Mouse (Mus musculus): ENCODE data around the gene Aup1. TPM values are rescaled to one million over a fixed set of nuclear protein-coding genes. Genes with fewer than 3 reads are reported as not detected.
A peak's percentile ranks its signal among the peaks of the same experiment; 100 is the strongest.

Aup1 gene
- polyA plus RNA-seq, 1 experiment = not detected

DNA sequence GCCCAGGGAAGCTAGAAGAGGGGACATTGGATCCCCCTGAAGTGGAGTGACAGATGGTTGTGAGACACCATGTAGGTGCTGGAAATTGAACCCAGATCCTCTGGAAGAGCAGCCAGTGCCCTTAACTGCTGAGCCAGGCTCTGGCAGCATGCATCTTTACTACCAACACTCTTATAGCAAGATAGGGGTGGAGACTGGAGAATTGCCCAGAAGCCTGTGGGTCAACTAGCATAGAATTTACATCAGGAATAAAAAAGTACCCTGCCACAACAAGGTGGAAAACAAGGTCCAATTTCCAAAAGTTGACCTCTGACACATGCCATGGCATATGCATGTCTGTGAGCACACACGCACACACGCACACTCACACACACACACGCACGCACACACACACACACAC, 29.1 kb upstream of the Aup1 start:
- Histone ChIP-seq H3K27ac (ENCODE audit: insufficient read depth, low read depth, low read length) (no peak overlapping the region), H3K4me3 (ENCODE audit: insufficient read depth, low read depth, low read length) (no peak overlapping the region), H3K4me1 (ENCODE audit: control insufficient read depth, insufficient read depth, low read length) (no peaks in the 10 kb centered on the region; the same call in 1 of the 2 replicates)
- 94% methylated on average over 4 of the region's 4 CpGs for WGBS
- TF ChIP-seq CTCF (IDR thresholded peaks at IDR 0.05; ENCODE audit: insufficient read depth, low read depth, low read length) = no peak
- TF ChIP-seq POLR2A (IDR thresholded peaks at IDR 0.05; ENCODE audit: insufficient read depth, low read depth, low read length) = no peak

DNA sequence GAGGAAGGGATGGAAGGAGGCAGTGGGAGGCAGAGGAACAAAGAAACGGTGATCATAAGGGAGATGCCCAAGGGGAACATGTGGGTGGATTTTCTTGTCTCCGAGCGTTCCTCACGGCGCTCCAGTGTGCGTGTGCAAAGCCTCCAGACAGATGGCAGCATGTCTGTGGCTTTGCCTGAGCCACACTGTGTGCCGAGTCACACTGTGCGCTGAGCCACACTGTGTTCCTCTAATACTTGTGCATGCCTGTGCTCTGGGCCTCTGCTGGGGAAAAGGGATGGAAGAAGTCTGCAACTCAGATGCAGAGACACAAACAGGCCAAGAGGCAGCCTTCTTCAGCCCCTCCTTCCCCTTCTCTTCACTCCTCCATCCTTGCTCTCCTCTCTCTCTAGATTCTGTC, 27.0 kb upstream of the Aup1 start:
- 37% methylated on average over 8 of the region's 8 CpGs for WGBS
- TF ChIP-seq POLR2A (IDR thresholded peaks at IDR 0.05; ENCODE audit: insufficient read depth, low read depth, low read length) (no peak), CTCF (IDR thresholded peaks at IDR 0.05; ENCODE audit: insufficient read depth, low read depth, low read length) (no peak)
- Histone ChIP-seq H3K27ac (ENCODE audit: insufficient read depth, low read depth, low read length) (no peak overlapping the region), H3K4me3 (ENCODE audit: insufficient read depth, low read depth, low read length) (no peak overlapping the region), H3K4me1 (ENCODE audit: control insufficient read depth, insufficient read depth, low read length) (no peaks in the 10 kb centered on the region; the same call in 1 of the 2 replicates)

DNA sequence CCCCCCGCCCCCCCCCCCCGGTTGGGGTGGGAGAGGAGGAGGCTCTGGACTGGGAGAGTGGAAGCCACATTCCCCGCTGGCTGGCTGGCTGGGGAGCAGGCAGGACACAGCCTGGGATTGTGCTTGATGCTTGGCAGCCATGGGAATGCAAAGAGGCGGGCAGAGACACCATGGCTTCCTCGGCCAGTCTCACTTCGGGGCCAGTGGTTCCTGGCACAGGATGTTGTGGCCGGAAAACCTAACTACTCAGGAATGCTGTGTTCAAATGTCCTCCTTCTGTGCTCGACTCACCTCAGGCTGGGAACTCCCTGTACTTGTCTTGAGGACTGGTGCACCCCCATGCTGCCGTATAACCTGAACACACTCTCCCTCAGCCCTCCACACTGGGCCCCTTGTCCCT, 26.6 kb upstream of the Aup1 start:
- peaks cover 2% of the 10 kb centered on the region; the same call in 1 of the 2 replicates for H3K4me1 ChIP-seq (ENCODE audit: control insufficient read depth, insufficient read depth, low read length)
- TF ChIP-seq CTCF (IDR thresholded peaks at IDR 0.05; ENCODE audit: insufficient read depth, low read depth, low read length) (no peak), POLR2A (IDR thresholded peaks at IDR 0.05; ENCODE audit: insufficient read depth, low read depth, low read length) (no peak)
- H3K27ac ChIP-seq (ENCODE audit: insufficient read depth, low read depth, low read length) = no peak overlapping the region
- no peak overlapping the region for H3K4me3 ChIP-seq (ENCODE audit: insufficient read depth, low read depth, low read length)
- WGBS = 51% methylated on average over 8 of the region's 9 CpGs

DNA sequence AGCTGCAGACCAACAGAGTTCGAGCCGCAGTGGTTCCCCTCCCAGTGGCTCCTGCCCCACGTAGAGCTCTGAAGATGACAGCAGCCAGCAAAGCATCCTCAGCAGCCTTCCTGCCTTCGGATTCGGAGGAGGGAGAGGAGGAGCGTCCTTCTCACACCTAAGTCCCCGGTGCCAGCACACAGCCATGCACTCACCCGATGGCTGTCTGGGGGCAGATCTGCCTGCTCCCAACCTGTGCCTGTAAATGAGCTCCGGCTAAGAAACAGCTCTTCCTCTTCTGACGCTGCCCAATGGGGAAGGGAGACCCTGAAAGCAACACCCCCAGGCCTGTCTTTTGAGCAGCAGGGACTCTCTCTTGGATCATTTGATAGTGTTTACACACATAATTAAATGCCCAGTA, 24.5 kb upstream of the Aup1 start:
- Histone ChIP-seq H3K4me3 (ENCODE audit: insufficient read depth, low read depth, low read length) (no peak overlapping the region), H3K4me1 (ENCODE audit: control insufficient read depth, insufficient read depth, low read length) (peaks cover 16% of the 10 kb centered on the region), H3K27ac (ENCODE audit: insufficient read depth, low read depth, low read length) (no peak overlapping the region)
- 50% methylated on average over 10 of the region's 10 CpGs for WGBS
- no peak for TF ChIP-seq CTCF (IDR thresholded peaks at IDR 0.05; ENCODE audit: insufficient read depth, low read depth, low read length)
- TF ChIP-seq POLR2A (IDR thresholded peaks at IDR 0.05; ENCODE audit: insufficient read depth, low read depth, low read length) = no peak

DNA sequence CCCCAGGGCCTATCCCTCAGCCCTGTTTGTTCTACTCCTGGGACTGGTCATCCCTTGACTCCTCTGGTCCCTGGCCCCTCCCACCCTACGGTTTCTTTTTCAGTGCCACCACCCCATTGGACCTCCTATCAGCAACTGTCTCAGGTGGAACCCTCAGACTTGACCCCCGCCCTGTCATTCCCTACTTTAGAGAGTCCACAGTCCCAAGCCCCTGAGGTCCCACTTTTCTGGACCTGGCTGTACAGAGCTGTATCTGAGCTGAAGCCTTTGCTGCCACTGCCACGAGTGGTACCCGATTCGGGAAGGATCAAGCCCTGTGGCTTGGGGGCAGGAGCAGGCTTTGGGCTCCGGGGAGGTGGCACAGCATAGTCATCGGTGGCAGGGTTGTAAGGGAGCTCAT, 23.2 kb upstream of the Aup1 start:
- 66% methylated on average over 7 of the region's 7 CpGs for WGBS
- H3K4me1 ChIP-seq (ENCODE audit: control insufficient read depth, insufficient read depth, low read length) = peaks cover 16% of the 10 kb centered on the region
- TF ChIP-seq POLR2A (IDR thresholded peaks at IDR 0.05; ENCODE audit: insufficient read depth, low read depth, low read length) = no peak
- no peak for TF ChIP-seq CTCF (IDR thresholded peaks at IDR 0.05; ENCODE audit: insufficient read depth, low read depth, low read length)

DNA sequence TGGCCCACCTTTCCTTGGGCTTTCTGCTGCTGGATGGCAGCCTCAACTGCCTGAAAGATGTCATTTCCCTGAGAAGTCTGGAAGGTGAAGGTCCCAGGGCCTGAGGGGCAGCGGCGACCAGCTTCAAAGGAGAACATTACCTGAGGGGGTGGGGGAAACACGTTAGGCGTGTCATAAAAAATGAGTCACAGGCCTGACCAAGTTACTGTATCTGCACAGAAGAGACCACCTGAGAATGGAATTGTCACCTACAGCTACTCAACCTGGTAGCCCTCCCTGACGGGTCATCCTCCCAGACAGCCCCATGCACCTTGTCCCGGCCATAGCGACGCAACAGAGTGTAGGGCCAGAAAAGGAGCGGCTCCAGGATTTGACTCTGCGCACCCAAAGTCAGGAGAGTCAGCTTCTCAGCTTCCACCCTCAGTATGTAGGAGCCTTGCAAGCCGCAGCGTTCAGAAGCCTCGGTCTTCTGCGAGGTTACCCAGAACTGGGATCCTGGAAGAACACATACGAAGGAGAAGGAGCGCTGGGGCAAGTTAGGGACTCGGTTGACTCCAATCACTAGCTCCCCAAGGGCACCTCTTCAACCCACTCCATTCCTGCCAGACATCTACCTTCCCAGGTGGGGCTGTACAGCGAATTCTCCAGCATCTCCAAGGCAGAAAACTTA, 22.3 kb upstream of the Aup1 start:
- Histone ChIP-seq H3K4me3 (ENCODE audit: insufficient read depth, low read depth, low read length) (no peak overlapping the region), H3K4me1 (ENCODE audit: control insufficient read depth, insufficient read depth, low read length) (peaks cover 16% of the 10 kb centered on the region), H3K27ac (ENCODE audit: insufficient read depth, low read depth, low read length) (no peak overlapping the region)
- TF ChIP-seq POLR2A (IDR thresholded peaks at IDR 0.05; ENCODE audit: insufficient read depth, low read depth, low read length) (no peak), CTCF (IDR thresholded peaks at IDR 0.05; ENCODE audit: insufficient read depth, low read depth, low read length) (no peak)
- WGBS = 52% methylated on average over 18 of the region's 18 CpGs

More for the DNA sequence above, 23.2 kb upstream of the Aup1 start:
- Histone ChIP-seq H3K27ac (ENCODE audit: insufficient read depth, low read depth, low read length) (no peak overlapping the region), H3K4me3 (ENCODE audit: insufficient read depth, low read depth, low read length) (no peak overlapping the region)

DNA sequence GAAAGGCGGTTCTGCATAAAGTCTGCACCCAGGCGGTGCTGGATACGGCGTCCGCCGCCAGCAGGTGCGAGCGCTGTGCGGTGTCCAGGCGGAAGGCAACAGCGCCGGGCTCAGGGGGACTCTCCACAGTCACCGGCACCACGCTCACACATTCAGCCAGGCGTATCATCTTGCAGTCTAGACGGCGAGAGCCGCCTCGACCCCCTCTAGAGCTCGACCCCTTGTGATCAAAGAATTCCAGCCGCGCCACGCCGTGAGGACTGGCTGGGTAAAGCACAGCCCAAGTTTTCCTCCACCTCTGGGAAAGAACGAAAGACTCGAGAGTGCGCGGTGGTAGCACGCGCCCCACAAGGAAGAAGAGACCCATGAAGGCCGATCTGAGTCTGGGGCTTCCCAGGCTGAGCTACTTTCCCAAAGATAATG, 21.5 kb upstream of the Aup1 start:
- Histone ChIP-seq H3K4me1 (ENCODE audit: control insufficient read depth, insufficient read depth, low read length) (peaks cover 16% of the 10 kb centered on the region), H3K4me3 (ENCODE audit: insufficient read depth, low read depth, low read length) (peak overlapping the region; percentile 35), H3K27ac (ENCODE audit: insufficient read depth, low read depth, low read length) (no peak overlapping the region)
- no peak for TF ChIP-seq CTCF (IDR thresholded peaks at IDR 0.05; ENCODE audit: insufficient read depth, low read depth, low read length)
- TF ChIP-seq POLR2A (IDR thresholded peaks at IDR 0.05; ENCODE audit: insufficient read depth, low read depth, low read length) = no peak
- 1% methylated on average over 31 of the region's 31 CpGs for WGBS

DNA sequence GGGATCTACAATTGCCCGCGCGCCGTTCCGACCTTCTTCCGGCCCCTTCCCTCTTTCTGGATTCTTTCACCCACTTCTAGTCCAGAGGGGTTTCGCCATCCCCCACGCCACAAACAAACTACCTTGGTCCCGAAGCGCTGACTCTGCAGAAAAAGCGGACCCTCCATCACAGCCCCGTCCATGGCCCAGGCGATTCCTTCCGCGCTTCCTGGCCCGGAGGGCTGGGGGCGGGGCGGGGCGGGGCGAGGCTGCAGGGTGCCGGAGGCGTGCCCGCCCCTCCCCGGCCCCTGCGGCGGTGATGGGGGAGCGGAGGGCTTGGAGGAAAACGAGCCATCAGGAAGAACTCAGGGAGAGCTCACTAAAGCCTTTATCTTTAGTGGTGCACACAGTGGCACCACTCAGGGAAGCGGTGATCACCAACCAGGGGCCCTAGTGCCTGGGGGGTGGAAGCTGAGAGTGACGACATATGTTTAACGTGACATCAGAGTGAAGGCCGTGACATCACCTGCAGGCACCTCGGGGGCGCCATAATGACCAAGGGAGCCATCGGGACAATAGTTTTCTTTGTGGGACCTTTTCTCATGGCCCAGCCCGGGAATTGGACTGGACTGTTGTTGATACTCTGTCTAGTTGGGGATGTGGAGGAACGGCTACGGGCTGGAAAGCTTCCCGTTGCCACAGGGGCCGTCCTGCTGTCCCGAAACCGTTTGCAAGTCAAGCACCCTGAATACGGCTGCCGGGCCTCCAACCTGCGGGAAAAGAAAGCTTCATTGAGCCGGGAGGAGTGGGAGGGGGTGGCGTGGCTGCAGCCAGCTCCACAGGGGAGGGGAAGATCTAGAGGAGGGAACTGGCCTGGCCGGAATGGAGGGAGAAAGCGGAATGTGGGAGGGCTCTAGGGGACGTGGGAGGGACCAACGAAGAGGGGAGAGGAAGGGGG, 20.8 kb upstream of the Aup1 start, which contains the start of the genes Dok1 and Loxl3:
TSS of gene Dok1 (minus strand) at position 223 of the 937 bp plus-strand sequence.
TSS of gene Loxl3 (plus strand) at position 925 of the 937 bp plus-strand sequence.
- Histone ChIP-seq H3K4me3 (ENCODE audit: insufficient read depth, low read depth, low read length) (peak within 1 kb of the TSS; percentile 35), H3K27ac (ENCODE audit: insufficient read depth, low read depth, low read length) (no peak within 1 kb of the TSS)
- 1% methylated on average over 51 of the region's 51 CpGs for WGBS

More for the DNA sequence above, 20.8 kb upstream of the Aup1 start, which contains the start of the genes Dok1 and Loxl3:
- TF ChIP-seq POLR2A (IDR thresholded peaks at IDR 0.05; ENCODE audit: insufficient read depth, low read depth, low read length) = no peak
- TF ChIP-seq CTCF (IDR thresholded peaks at IDR 0.05; ENCODE audit: insufficient read depth, low read depth, low read length) = no peak
- H3K4me1 ChIP-seq (ENCODE audit: control insufficient read depth, insufficient read depth, low read length) = peaks cover 21% of the 10 kb centered on the region

All from olfactory bulb, adult 2 months (tissue).